Mouse (Mus musculus): ENCODE data around the gene Slc12a8.

Gene Slc12a8

DNA sequence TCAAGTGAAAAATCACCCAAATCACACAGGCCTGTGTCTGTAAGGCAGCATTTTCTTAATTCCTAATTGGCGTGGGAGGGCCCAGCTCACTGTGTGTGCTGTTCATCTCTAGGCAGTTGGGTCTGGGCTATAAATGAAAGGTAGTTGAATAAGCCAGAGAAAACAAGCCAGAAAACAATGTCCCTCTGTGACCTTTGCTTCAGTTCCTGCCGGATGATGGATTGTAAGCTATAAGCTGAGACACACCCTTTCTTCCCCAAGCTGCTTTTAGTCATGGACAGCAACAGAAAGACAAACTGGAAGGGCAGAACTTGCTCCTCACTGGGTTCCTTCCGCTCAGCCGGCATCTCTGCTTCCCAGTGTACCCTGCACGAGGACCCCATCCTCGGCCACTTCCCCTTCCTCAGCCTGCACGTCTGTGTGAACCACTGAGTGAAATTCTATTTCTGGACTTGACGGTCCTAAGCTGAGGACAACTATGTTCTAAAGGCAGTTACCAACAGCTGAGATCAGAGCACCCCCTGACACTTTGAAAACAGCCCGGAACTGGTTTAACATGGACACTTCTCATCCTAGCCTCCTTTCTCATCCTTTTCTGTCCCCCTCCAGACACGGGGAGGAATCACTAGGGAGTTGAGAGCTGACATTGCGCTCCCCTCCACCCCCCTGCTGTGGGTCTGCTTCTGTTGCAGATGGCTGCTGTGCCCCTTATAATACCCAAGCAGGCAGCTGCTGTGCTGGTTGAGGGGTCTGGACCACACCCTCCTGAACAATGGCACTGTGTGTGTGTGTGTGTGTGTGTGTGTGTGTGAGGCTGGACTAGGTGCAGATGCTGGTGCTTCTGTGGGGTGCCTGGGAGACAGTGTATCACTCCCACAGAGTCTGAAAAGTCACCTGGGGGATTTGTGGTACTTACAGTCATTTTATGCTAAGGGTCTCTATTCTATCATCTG is 12.7 kb downstream of the Slc12a8 start:
- Histone ChIP-seq H3K9me3 (ENCODE audit: low read length) (peaks cover 6% of the 10 kb centered on the region; the same call in 1 of the 2 replicates), H3K4me3 (replicated peaks; ENCODE audit: low read length) (peak overlapping the region; percentile 29), H3K36me3 (ENCODE audit: insufficient read depth, low read length) (no peaks in the 10 kb centered on the region), H3K27me3 (ENCODE audit: insufficient read depth, low read length) (no peaks in the 10 kb centered on the region), H3K4me1 (replicated peaks; ENCODE audit: low read depth, low read length) (peaks cover 46% of the 10 kb centered on the region)
- TF ChIP-seq POU5F1 (IDR thresholded peaks at IDR 0.05; ENCODE audit: borderline replicate concordance, low read length), result no peak
- TF ChIP-seq CTCF (conservative IDR thresholded peaks at IDR 0.05; ENCODE audit: low read length), result no peak
- TF ChIP-seq NANOG (IDR thresholded peaks at IDR 0.05; ENCODE audit: borderline replicate concordance, low read length), result no peak

DNA sequence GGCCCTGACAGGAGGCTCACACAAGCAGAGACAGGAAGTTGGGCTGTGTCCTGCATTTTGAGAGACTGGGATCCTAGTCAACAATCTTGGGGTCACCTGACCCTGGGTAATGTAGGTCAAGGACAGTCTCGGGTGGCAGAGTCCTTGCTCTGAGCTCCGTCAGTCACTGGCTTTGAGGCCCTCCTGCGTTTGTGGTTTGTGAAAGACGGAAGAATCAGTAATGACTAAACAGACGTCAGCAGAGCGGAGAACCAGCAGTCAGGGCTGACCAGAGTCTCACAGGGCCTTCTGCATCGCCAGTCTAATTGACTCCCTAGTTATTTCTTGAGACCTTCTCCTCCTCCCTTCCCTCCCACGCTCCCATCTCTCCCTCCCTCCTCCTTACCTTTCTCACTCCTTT is 14.1 kb downstream of the Slc12a8 start:
- no peak for TF ChIP-seq CTCF (conservative IDR thresholded peaks at IDR 0.05; ENCODE audit: low read length)
- no peak overlapping the region for H3K4me3 ChIP-seq (replicated peaks; ENCODE audit: low read length)
- peaks cover 6% of the 10 kb centered on the region; the same call in 1 of the 2 replicates for H3K9me3 ChIP-seq (ENCODE audit: low read length)
- peaks cover 6% of the 10 kb centered on the region; the same call in 1 of the 2 replicates for H3K36me3 ChIP-seq (ENCODE audit: insufficient read depth, low read length)
- no peaks in the 10 kb centered on the region for H3K27me3 ChIP-seq (ENCODE audit: insufficient read depth, low read length)
- peaks cover 43% of the 10 kb centered on the region for H3K4me1 ChIP-seq (replicated peaks; ENCODE audit: low read depth, low read length)

- H3K36me3 ChIP-seq (ENCODE audit: insufficient read depth, low read length), result peaks cover 6% of the 10 kb centered on the region; the same call in 1 of the 2 replicates
- H3K4me1 ChIP-seq (replicated peaks; ENCODE audit: low read depth, low read length), result peaks cover 9% of the 10 kb centered on the region
- no peaks in the 10 kb centered on the region for H3K27me3 ChIP-seq (ENCODE audit: insufficient read depth, low read length)
- H3K4me3 ChIP-seq (replicated peaks; ENCODE audit: low read length), result no peak overlapping the region
- TF ChIP-seq POU5F1 (IDR thresholded peaks at IDR 0.05; ENCODE audit: borderline replicate concordance, low read length), result no peak
- no peak for TF ChIP-seq NANOG (IDR thresholded peaks at IDR 0.05; ENCODE audit: borderline replicate concordance, low read length)
- TF ChIP-seq CTCF (conservative IDR thresholded peaks at IDR 0.05; ENCODE audit: low read length), result no peak
- no peaks in the 10 kb centered on the region for H3K9me3 ChIP-seq (ENCODE audit: low read length)
Observed at GRCm38 (mm10) chr16:33536456-33536855, 19.3 kb downstream of the Slc12a8 start.

GRCm38 (mm10) chr16:33537499-33538225 is 20.5 kb downstream of the Slc12a8 start:
- H3K36me3 ChIP-seq (ENCODE audit: insufficient read depth, low read length), result peaks cover 6% of the 10 kb centered on the region; the same call in 1 of the 2 replicates
- no peaks in the 10 kb centered on the region for H3K9me3 ChIP-seq (ENCODE audit: low read length)
- no peaks in the 10 kb centered on the region for H3K27me3 ChIP-seq (ENCODE audit: insufficient read depth, low read length)
- H3K4me1 ChIP-seq (replicated peaks; ENCODE audit: low read depth, low read length), result peaks cover 3% of the 10 kb centered on the region; the same call in 1 of the 2 replicates
- TF ChIP-seq CTCF (conservative IDR thresholded peaks at IDR 0.05; ENCODE audit: low read length) (no peak), POU5F1 (IDR thresholded peaks at IDR 0.05; ENCODE audit: borderline replicate concordance, low read length) (no peak), NANOG (IDR thresholded peaks at IDR 0.05; ENCODE audit: borderline replicate concordance, low read length) (no peak)
- no peak overlapping the region for H3K4me3 ChIP-seq (replicated peaks; ENCODE audit: low read length)

DNA sequence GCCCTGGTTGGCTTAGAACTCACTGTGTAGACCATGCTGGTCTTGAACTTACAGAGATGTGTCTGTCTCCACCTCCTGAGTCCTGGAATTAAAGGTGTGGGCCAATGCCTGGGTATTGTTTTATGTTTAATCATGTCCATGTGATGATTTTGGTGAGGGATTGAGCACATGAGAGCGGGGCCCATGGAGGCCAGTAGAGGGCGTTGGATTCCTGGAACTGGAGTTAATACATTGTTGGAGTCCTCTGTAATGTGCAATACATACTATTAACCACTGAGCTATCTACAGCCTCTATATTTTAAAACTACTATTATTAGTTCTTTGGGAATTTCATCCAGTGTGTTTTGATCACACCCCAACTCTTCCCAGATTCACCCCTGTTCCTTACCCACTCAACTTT is 27.2 kb downstream of the Slc12a8 start:
- no peak for TF ChIP-seq POU5F1 (IDR thresholded peaks at IDR 0.05; ENCODE audit: borderline replicate concordance, low read length)
- 0 out of 2 replicates have a peak, but pooled peaks have one; percentile 12 for TF ChIP-seq CTCF (conservative IDR thresholded peaks at IDR 0.05; ENCODE audit: low read length)
- H3K27me3 ChIP-seq (ENCODE audit: insufficient read depth, low read length), result no peaks in the 10 kb centered on the region
- no peaks in the 10 kb centered on the region for H3K36me3 ChIP-seq (ENCODE audit: insufficient read depth, low read length)
- H3K4me1 ChIP-seq (replicated peaks; ENCODE audit: low read depth, low read length), result peaks cover 4% of the 10 kb centered on the region; the same call in 1 of the 2 replicates
- H3K9me3 ChIP-seq (ENCODE audit: low read length), result peaks cover 9% of the 10 kb centered on the region; the same call in 1 of the 2 replicates
- H3K4me3 ChIP-seq (replicated peaks; ENCODE audit: low read length), result no peak overlapping the region

- Histone ChIP-seq H3K9me3 (ENCODE audit: low read length) (peaks cover 9% of the 10 kb centered on the region; the same call in 1 of the 2 replicates), H3K4me3 (replicated peaks; ENCODE audit: low read length) (no peak overlapping the region), H3K4me1 (replicated peaks; ENCODE audit: low read depth, low read length) (peaks cover 4% of the 10 kb centered on the region; the same call in 1 of the 2 replicates), H3K36me3 (ENCODE audit: insufficient read depth, low read length) (no peaks in the 10 kb centered on the region), H3K27me3 (ENCODE audit: insufficient read depth, low read length) (no peaks in the 10 kb centered on the region)
- TF ChIP-seq NANOG (IDR thresholded peaks at IDR 0.05; ENCODE audit: borderline replicate concordance, low read length) (no peak), POU5F1 (IDR thresholded peaks at IDR 0.05; ENCODE audit: borderline replicate concordance, low read length) (no peak), CTCF (conservative IDR thresholded peaks at IDR 0.05; ENCODE audit: low read length) (no peak)
Observed at GRCm38 (mm10) chr16:33545530-33545929, 28.4 kb downstream of the Slc12a8 start.

GRCm38 (mm10) chr16:33553689-33554342 is 36.7 kb downstream of the Slc12a8 start:
- TF ChIP-seq POU5F1 (IDR thresholded peaks at IDR 0.05; ENCODE audit: borderline replicate concordance, low read length) (no peak), NANOG (IDR thresholded peaks at IDR 0.05; ENCODE audit: borderline replicate concordance, low read length) (no peak), CTCF (conservative IDR thresholded peaks at IDR 0.05; ENCODE audit: low read length) (no peak)
- H3K27me3 ChIP-seq (ENCODE audit: insufficient read depth, low read length), result no peaks in the 10 kb centered on the region
- no peaks in the 10 kb centered on the region for H3K9me3 ChIP-seq (ENCODE audit: low read length)
- H3K36me3 ChIP-seq (ENCODE audit: insufficient read depth, low read length), result 0 out of 2 replicates have a peak, but pooled peaks cover 6% of the 10 kb centered on the region
- H3K4me3 ChIP-seq (replicated peaks; ENCODE audit: low read length), result no peak overlapping the region
- H3K4me1 ChIP-seq (replicated peaks; ENCODE audit: low read depth, low read length), result peaks cover 21% of the 10 kb centered on the region

GRCm38 (mm10) chr16:33558121-33558520 is 41.0 kb downstream of the Slc12a8 start:
- TF ChIP-seq CTCF (conservative IDR thresholded peaks at IDR 0.05; ENCODE audit: low read length) (no peak), NANOG (IDR thresholded peaks at IDR 0.05; ENCODE audit: borderline replicate concordance, low read length) (no peak), POU5F1 (IDR thresholded peaks at IDR 0.05; ENCODE audit: borderline replicate concordance, low read length) (no peak)
- Histone ChIP-seq H3K4me3 (replicated peaks; ENCODE audit: low read length) (no peak overlapping the region), H3K27me3 (ENCODE audit: insufficient read depth, low read length) (no peaks in the 10 kb centered on the region), H3K9me3 (ENCODE audit: low read length) (no peaks in the 10 kb centered on the region), H3K36me3 (ENCODE audit: insufficient read depth, low read length) (0 out of 2 replicates have a peak, but pooled peaks cover 6% of the 10 kb centered on the region), H3K4me1 (replicated peaks; ENCODE audit: low read depth, low read length) (peaks cover 40% of the 10 kb centered on the region)
